Comparison of ENCODE assay signal across 23 mouse cellular contexts in the genomic region with DNA sequence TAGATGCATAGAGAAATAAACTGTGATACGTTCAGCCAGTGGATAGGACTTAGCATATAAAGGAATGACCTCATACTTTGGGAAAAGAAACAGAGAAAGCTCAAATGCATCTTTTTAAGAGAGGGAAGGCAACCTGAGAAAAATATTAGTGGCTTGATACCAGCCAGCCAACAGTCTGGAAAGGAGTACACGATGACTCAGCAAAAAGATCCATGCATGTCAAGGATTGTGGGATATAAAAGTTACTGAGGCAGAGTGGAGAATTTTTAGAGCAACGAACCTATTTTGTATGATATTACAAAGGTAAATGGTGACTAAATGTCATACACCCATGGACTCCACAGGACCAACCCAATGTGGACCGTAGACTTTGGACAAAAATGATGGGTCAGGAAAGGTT.
DNase-seq lines count a peak whose midpoint lies in the region; ATAC-seq and TF ChIP-seq lines count a peak whose summit lies in the region.
"Had no signal": no experiment of that assay in that cellular context is flagged by ENCODE, and none has a peak within 500 bp of the region (broad histone marks: within the 10 kb centered on the region; RNA-seq: fewer than 3 reads in every experiment).

No protein-coding gene starts in this region.

- TF ChIP-seq CTCF in layer of hippocampus, adult 2 months (conservative IDR thresholded peaks at IDR 0.05): no peak

- no peak overlapping the region for H3K27ac ChIP-seq in kidney, embryonic 14.5 days (ENCODE audit: low read depth, low read length)
- H3K27ac ChIP-seq in layer of hippocampus, adult 2 months: no peak overlapping the region
- H3K27ac ChIP-seq: embryonic facial prominence, embryonic 10.5 days; embryonic facial prominence, embryonic 12.5 days; forebrain, embryonic 13.5 days; forebrain, embryonic 15.5 days had no signal

- H3K27me3 ChIP-seq in kidney, embryonic 14.5 days (ENCODE audit: control insufficient read depth, insufficient read depth, low read length): no peaks in the 10 kb centered on the region
- H3K27me3 ChIP-seq: embryonic facial prominence, embryonic 12.5 days; forebrain, embryonic 13.5 days; forebrain, embryonic 15.5 days; Patski had no signal

- no peak overlapping the region for H3K9ac ChIP-seq in kidney, embryonic 14.5 days (ENCODE audit: low read depth, low read length)
- H3K9ac ChIP-seq: embryonic facial prominence, embryonic 12.5 days; forebrain, embryonic 13.5 days; forebrain, embryonic 15.5 days; forebrain, postnatal 0 days had no signal

- H3K4me2 ChIP-seq in kidney, embryonic 14.5 days (replicated peaks; ENCODE audit: low read depth, low read length): no peak overlapping the region
- H3K4me2 ChIP-seq: embryonic facial prominence, embryonic 12.5 days; forebrain, embryonic 13.5 days; forebrain, embryonic 15.5 days had no signal

- DNase-seq in heart, adult 11 months: peak; percentile 37
- DNase-seq in heart, postnatal 4 days: no peak
- DNase-seq in kidney, adult 9 months: peak; percentile 9
- DNase-seq in layer of hippocampus, adult 2 months (ENCODE audit: low spot score in 2 of 2): no peak
- DNase-seq: adrenal gland, adult 8-10 months; adrenal gland, postnatal 14 days; adrenal gland, postnatal 36 days; B cell, adult 2 months; cerebellum, adult 11-12 months; cerebellum, adult 2 months; cerebellum, adult 9-10 months; cerebellum, postnatal 10 days; cerebellum, postnatal 25 days; forebrain, postnatal 0 days had no signal

- H3K9me3 ChIP-seq in kidney, embryonic 14.5 days (ENCODE audit: control insufficient read depth, low read length): no peaks in the 10 kb centered on the region
- H3K9me3 ChIP-seq: embryonic facial prominence, embryonic 10.5 days; embryonic facial prominence, embryonic 12.5 days; forebrain, embryonic 15.5 days; G1E had no signal

- WGBS in kidney, embryonic 14.5 days: 73% methylated on average over 4 of the region's 4 CpGs

- no peak for ATAC-seq in kidney, embryonic 14.5 days (ENCODE audit: low FRiP score, low TSS enrichment)
- ATAC-seq: activated CD4-positive, CD25-positive, alpha-beta regulatory T cell, adult 4 months; CD4-positive, CD25-positive, alpha-beta regulatory T cell, adult 4 months; forebrain, embryonic 13.5 days; forebrain, embryonic 15.5 days; forebrain, postnatal 0 days; Patski had no signal

- no peaks in the 10 kb centered on the region for H3K4me1 ChIP-seq in kidney, embryonic 14.5 days (ENCODE audit: control insufficient read depth, insufficient read depth, low read length)
- H3K4me1 ChIP-seq: embryonic facial prominence, embryonic 10.5 days; embryonic facial prominence, embryonic 12.5 days; forebrain, embryonic 13.5 days; forebrain, embryonic 15.5 days had no signal

- no peaks in the 10 kb centered on the region for H3K36me3 ChIP-seq in kidney, embryonic 14.5 days (ENCODE audit: control insufficient read depth, insufficient read depth, low read length)
- H3K36me3 ChIP-seq: embryonic facial prominence, embryonic 10.5 days; embryonic facial prominence, embryonic 12.5 days; forebrain, embryonic 15.5 days; G1E had no signal

- H3K4me3 ChIP-seq in kidney, embryonic 14.5 days (ENCODE audit: low read length): no peak overlapping the region
- H3K4me3 ChIP-seq in layer of hippocampus, adult 2 months: no peak overlapping the region
- H3K4me3 ChIP-seq: embryonic facial prominence, embryonic 10.5 days; embryonic facial prominence, embryonic 12.5 days; forebrain, embryonic 13.5 days; forebrain, embryonic 15.5 days had no signal

Comparison
In these comparisons a context has a peak if more than half of its experiments do, and no peak if none do; other contexts are left out.
1. DNase-seq: peak in heart, adult 11 months (single experiment) and kidney, adult 9 months (single experiment); none in heart, postnatal 4 days (single experiment) and layer of hippocampus, adult 2 months (0 of 2).